Mouse (Mus musculus) bone marrow, adult 2 months (tissue): ENCODE measurements around the gene Cox4i1. TPM values are rescaled to one million over a fixed set of nuclear protein-coding genes. Genes with fewer than 3 reads are reported as not detected.
A peak's percentile ranks its signal among the peaks of the same experiment; 100 is the strongest.

Source experiments
- H3K27ac ChIP-seq: fragments of 200-500 bp; 2 replicates; pipeline ENCODE4 v1.5.1; 2012; ENCODE audit warnings: low read depth, mild to moderate bottlenecking, control low read depth, inconsistent platforms, low read length; ENCODE audit not compliant: control insufficient read depth, poor library complexity, insufficient read depth
- H3K4me1 ChIP-seq: fragments of 200-500 bp; 2 replicates; pipeline ENCODE4 v1.6.1; 2011; ENCODE audit warnings: low read length; ENCODE audit not compliant: control insufficient read depth, insufficient read depth
- H3K4me3 ChIP-seq: fragments of 200-500 bp; replicated peaks from 2 replicates; pipeline ENCODE3; 2011; ENCODE audit warnings: mild to moderate bottlenecking, low read depth, low read length, control low read depth; ENCODE audit not compliant: control insufficient read depth
- CTCF ChIP-seq: fragments of 200-500 bp; IDR thresholded peaks from 2 replicates; pipeline ENCODE4 v1.5.1; 2011; ENCODE audit warnings: low read length, control low read depth; ENCODE audit not compliant: control insufficient read depth, insufficient read depth
- POLR2A ChIP-seq: fragments of 200-500 bp; IDR thresholded peaks from 2 replicates; pipeline ENCODE4 v1.6.1; 2011; ENCODE audit warnings: low read depth, mild to moderate bottlenecking, control low read depth, low read length, borderline replicate concordance; ENCODE audit not compliant: control insufficient read depth
- WGBS: fragments of 180-500 bp; shearing (Covaris S2); methylation state at CpG from one replicate; pipeline ENCODE4 v1.1.7; 2018; 5-methylcytosine and 5-hydroxymethylcytosine counted together
- polyA plus RNA-seq: library from polyadenylated mRNA; stranded (reverse); fragments of >200 nt; gene quantifications from 2 replicates; pipeline ENCODE4 v1.2.4, GENCODE M21; 2011; ENCODE audit warnings: low replicate concordance; ENCODE audit not compliant: missing spikeins, insufficient read depth, insufficient read length

The Cox4i1 gene
- polyA plus RNA-seq, 1 experiment: 448 TPM

DNA sequence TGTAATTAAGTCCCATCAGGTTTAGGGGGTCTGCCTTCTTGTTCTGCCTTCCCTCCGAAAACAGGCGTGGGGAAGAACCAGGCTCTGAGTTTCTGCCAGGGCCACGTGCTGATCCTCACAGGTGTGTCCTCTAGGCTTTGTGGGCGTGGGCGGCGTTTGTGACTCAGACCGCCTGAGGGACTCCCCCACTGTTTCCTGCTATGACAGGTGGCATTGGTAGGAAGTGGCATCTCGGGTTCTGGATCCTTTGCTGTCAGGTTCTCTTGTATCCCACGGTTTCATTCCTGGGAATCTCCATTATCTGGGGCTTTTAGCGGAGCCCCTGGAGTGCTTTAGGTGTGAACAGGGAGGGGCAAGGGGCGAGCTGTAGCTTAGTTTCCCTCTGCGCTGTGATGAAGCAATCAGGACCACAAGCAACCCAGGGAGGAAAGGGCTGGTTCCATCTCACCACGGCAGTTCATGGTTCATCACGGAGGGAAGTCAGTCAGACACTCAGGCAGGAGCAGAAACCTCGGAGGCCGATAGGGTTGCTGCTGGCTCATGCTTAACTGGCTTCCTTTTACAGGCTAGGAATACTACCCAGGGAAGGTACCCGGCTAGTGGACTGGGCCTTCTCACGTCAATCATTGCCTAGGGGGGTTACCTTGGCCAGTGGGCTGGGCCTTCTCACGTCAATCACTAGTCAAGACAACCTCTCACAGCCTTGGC lies 33.9 kb downstream of the Cox4i1 start:
- WGBS: 5% methylated on average over 19 of the region's 19 CpGs
- H3K27ac ChIP-seq: peak overlapping the region; percentile 51
- H3K4me1 ChIP-seq: peaks cover 20% of the 10 kb centered on the region
- TF ChIP-seq POLR2A (no peak), CTCF (no peak)
- no peak overlapping the region for H3K4me3 ChIP-seq

DNA sequence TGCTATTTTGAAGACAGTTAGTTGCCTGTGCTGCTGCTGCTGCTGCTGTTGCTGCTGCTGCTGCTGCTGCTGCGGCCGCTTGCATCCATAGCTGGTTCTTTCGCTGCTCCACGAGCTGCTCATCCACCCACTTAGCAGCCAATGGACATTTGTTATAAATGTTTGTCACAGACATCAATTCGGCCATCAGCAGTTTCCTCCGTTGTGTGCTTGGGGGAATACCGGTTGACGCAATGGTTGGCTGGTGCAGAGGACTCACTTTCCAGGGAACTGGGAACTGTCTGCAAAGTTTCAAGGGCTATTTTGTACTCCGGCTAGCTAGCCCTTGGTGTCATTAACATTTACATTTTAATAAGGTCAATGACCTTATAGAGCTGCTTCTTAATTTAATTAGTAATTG lies 36.2 kb downstream of the Cox4i1 start:
- Histone ChIP-seq H3K4me3 (no peak overlapping the region), H3K27ac (no peak overlapping the region), H3K4me1 (peaks cover 15% of the 10 kb centered on the region)
- 79% methylated on average over 9 of the region's 9 CpGs for WGBS
- TF ChIP-seq POLR2A: no peak
- no peak for TF ChIP-seq CTCF

DNA sequence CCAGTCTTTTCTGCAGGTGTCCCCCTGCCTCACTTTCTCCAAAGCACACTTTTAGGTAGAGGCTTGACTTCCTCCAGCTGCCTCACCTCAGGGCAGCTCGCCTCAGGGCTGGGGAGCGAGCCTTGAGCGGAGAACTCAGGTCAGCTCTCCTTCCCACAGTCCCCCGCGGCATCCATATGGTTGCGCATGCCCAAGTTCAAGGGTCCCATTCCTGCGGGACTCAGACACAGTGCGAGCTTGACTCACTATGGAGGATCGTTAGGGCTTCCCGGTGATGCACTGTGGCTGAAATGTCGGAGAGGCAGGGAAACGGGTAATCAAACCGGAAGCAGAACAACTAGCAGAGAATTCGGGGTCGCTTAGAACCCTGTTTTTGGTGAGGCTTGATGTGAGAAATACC lies 37.1 kb downstream of the Cox4i1 start:
- Histone ChIP-seq H3K4me1 (peaks cover 8% of the 10 kb centered on the region), H3K27ac (no peak overlapping the region), H3K4me3 (no peak overlapping the region)
- TF ChIP-seq POLR2A: no peak
- no peak for TF ChIP-seq CTCF
- WGBS: 81% methylated on average over 15 of the region's 15 CpGs

DNA sequence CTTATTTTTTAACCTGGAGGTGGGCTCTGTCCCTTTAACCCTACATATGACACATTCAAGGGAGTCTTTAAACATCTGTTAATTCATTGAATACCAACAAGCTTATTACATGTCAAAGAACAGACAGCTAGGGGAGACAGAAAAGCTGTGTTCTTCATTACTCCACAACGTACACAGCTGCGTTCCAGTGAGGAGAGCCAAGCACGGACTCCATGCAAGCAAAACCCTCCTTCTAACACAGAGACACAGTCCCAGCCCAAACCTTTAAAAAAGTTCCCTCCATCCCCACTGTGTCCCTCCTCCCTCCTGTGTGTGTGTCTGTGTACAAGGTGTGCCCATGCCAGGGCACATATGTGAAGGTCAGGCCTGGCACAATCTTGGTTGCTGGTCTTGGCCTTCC lies 38.2 kb downstream of the Cox4i1 start:
- WGBS: 80% methylated on average over 3 of the region's 3 CpGs
- TF ChIP-seq POLR2A: no peak
- no peak for TF ChIP-seq CTCF
- Histone ChIP-seq H3K4me1 (peaks cover 7% of the 10 kb centered on the region), H3K27ac (no peak overlapping the region), H3K4me3 (no peak overlapping the region)

DNA sequence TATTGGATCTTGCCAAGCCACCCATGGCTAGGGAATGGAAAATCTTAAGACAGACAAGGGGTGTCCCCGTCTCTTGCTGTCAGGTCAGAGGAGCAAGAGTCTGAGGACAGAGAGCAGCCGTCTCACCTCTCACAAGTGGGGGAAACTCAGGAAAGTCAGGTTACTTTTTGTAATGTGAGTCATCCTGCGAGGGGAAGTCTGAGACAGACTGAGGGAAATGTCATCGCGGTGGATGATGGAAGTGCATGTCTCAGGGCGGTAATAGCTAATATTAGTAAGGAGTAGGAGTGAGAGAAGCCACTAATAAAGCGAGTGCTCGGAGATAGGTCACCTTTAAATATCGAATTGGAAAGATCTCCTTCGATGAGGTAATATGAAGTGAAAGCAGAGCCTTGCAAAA lies 41.2 kb downstream of the Cox4i1 start:
- 31% methylated on average over 10 of the region's 10 CpGs for WGBS
- TF ChIP-seq POLR2A: no peak
- TF ChIP-seq CTCF: no peak

DNA sequence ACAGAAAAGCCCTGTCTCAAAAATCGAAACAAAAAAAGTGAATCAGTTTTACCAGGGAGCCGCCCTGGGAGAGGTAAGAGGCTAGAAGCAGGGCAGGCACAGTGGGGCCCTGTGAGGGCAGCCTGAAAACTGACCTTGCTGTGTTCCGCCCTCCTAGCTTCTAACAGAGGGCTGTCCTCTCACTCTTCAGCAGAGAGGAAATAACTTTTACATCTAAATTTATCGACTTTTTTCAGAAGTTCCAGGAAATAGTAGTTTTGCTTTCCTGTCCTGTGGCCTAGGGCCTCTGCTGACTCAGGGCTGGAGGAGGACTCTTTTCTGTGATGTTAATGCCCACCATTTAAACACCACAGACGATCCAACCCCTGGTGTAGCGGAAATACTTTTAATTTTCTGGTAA lies 47.2 kb downstream of the Cox4i1 start:
- WGBS: 20% methylated on average over 6 of the region's 6 CpGs
- Histone ChIP-seq H3K27ac (peak overlapping the region; percentile 52; the same call in 1 of the 2 replicates), H3K4me1 (peaks cover 3% of the 10 kb centered on the region), H3K4me3 (no peak overlapping the region)
- no peak for TF ChIP-seq POLR2A

More for the DNA sequence above, 41.2 kb downstream of the Cox4i1 start:
- H3K4me1 ChIP-seq: no peaks in the 10 kb centered on the region
- H3K27ac ChIP-seq: no peak overlapping the region
- no peak overlapping the region for H3K4me3 ChIP-seq

DNA sequence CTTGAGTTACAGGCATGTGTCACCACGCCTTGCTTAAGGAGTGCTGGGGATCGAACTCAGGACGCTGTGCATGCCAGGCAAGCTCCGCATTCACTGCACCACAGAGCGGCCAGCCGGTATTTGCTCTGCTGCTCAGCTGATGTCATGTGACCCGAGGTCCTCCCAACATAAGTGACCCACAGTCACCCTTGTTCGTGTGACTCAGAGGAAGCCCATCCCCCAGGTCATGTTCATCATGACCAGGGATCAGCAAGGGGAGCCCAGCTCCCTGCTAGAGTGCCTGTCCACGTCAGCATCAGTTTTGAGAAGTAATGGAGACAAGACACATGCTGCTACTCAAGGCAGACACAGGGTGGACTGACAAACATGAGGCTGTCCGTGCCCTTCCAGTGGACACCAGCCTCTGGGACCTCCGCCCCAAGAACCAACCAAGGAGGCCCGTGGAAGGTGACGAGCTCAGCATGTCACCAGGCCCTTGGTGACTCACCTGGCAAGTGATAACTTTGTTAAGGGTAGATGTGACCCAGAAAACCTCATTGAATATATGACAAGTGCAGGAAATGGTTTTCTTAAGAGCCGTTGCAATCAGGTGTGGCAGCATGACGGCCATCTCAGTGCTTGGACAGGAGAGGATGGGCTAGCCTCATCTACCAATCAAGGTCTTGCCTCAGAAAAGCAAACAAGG lies 48.1 kb downstream of the Cox4i1 start:
- 66% methylated on average over 15 of the region's 15 CpGs for WGBS
- Histone ChIP-seq H3K4me3 (no peak overlapping the region), H3K27ac (no peak overlapping the region), H3K4me1 (peaks cover 3% of the 10 kb centered on the region)
- TF ChIP-seq CTCF (no peak), POLR2A (no peak)

DNA sequence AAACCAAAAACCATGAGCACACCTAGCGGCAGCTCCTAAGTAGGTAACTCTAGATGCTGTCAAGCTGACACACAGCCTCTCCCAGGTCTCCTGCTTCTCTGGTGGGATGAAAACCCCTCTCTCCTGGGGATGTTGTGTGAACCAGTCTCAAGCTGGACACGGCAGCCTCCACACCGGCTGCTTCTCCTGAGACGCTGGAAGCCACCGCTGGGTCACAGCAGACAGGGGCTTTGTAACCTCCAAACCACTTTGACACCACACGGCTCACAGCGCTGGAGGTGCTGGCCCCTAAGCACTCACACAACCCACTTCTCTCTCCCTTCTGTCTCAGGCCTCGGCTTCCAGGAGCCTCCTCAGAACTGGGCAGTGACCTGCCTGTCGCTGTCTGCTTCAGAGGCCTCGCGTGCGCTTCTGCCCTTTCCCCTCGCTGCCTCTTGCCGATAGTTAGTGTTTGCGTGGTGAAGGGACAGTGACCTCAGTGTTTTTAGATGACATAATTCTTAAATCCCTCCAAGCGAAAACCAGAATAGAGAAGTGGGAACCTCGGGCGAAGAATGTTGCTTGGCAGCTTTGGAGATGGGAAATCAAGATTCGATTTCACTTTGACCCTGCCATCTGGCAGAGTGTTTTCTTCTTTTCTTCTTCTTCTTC lies 51.7 kb downstream of the Cox4i1 start:
- peak overlapping the region; percentile 39; the same call in 1 of the 2 replicates for H3K27ac ChIP-seq
- WGBS: 46% methylated on average over 19 of the region's 19 CpGs

More for the DNA sequence above, 51.7 kb downstream of the Cox4i1 start:
- no peak for TF ChIP-seq CTCF
- no peak for TF ChIP-seq POLR2A
- Histone ChIP-seq H3K4me3 (no peak overlapping the region), H3K4me1 (peaks cover 3% of the 10 kb centered on the region)
